Mouse (Mus musculus) lung, embryonic 14.5 days (tissue): ENCODE results near the gene Fhl2. TPM values are rescaled to one million over a fixed set of nuclear protein-coding genes. Genes with fewer than 3 reads are reported as not detected.

Experiments
- ATAC-seq: fragments of 200-750 bp; cut with Nextera tagmentation; 2 replicates; pipeline ENCODE4 v1.8.0; 2017; ENCODE audit warnings: mild to moderate bottlenecking, moderate TSS enrichment, moderate library complexity; ENCODE audit not compliant: insufficient read depth
- DNase-seq: peaks from one replicate; pipeline ENCODE4 v3.0.0-alpha.2; 2015
- H3K27ac ChIP-seq: fragments of 300-500 bp; sonication (generic); 2 replicates; pipeline ENCODE4 v1.5.1; 2014; ENCODE audit warnings: low read depth, mild to moderate bottlenecking, moderate library complexity
- H3K27me3 ChIP-seq: fragments of 300-500 bp; sonication (generic); 2 replicates; pipeline ENCODE4 v1.6.1; 2014; ENCODE audit warnings: low read length, control low read depth; ENCODE audit not compliant: insufficient read depth
- H3K36me3 ChIP-seq: fragments of 300-500 bp; sonication (generic); 2 replicates; pipeline ENCODE4 v1.6.1; 2014; ENCODE audit warnings: control low read depth; ENCODE audit not compliant: insufficient read depth
- H3K4me1 ChIP-seq: fragments of 300-500 bp; sonication (generic); 2 replicates; pipeline ENCODE4 v1.6.1; 2014; ENCODE audit warnings: antibody characterized with exemption, control low read depth; ENCODE audit not compliant: insufficient read depth
- H3K4me2 ChIP-seq: fragments of 300-500 bp; sonication (generic); 2 replicates; pipeline ENCODE4 v1.6.1; 2014; ENCODE audit warnings: mild to moderate bottlenecking
- H3K4me3 ChIP-seq: fragments of 300-500 bp; sonication (generic); 2 replicates; pipeline ENCODE4 v1.5.1; 2014; ENCODE audit warnings: low read depth, low read length
- H3K9ac ChIP-seq: fragments of 300-500 bp; sonication (generic); 2 replicates; pipeline ENCODE4 v1.6.1; 2014
- H3K9me3 ChIP-seq: fragments of 300-500 bp; sonication (generic); 2 replicates; pipeline ENCODE4 v1.6.1; 2016; ENCODE audit warnings: low read depth, low read length, control low read depth
- CTCF ChIP-seq: IDR thresholded peaks from 2 replicates; pipeline ENCODE4 v1.5.1; 2016; ENCODE audit warnings: antibody characterized with exemption, low read depth
- whole genome bisulfite sequencing: fragments of 180-500 bp; shearing (Covaris S2); extraction: QIAGEN DNeasy Blood & Tissue Kit; methylation state at CpG from one replicate; pipeline ENCODE4 v1.1.7; 2014; 5-methylcytosine and 5-hydroxymethylcytosine counted together
- polyA plus RNA-seq: library from polyadenylated mRNA; unstranded; fragments of >200 nt; fragmentation: Nextera tagmentation; extraction: Ambion mirVana; gene quantifications from 2 replicates; pipeline ENCODE4 v1.2.1, GENCODE M21; 2014

Gene Fhl2
- 30.1 and 34.9 TPM in 2 replicates for polyA plus RNA-seq

GRCm38 (mm10) chr1:43196661-43197241, at the start of gene Fhl2:
Gene Fhl2, minus strand, starts transcription at chr1:43196984.
- Histone ChIP-seq H3K27ac (no peak within 1 kb of the TSS), H3K4me3 (no peak within 1 kb of the TSS), H3K27me3 (no peaks in the 10 kb centered on the region), H3K9ac (no peak within 1 kb of the TSS), H3K4me2 (no peak within 1 kb of the TSS), H3K4me1 (no peaks in the 10 kb centered on the region), H3K9me3 (no peaks in the 10 kb centered on the region), H3K36me3 (no peaks in the 10 kb centered on the region)
- TF ChIP-seq CTCF = no peak
- ATAC-seq = no peak
- no peak for DNase-seq
- 61% methylated on average over 5 of the region's 5 CpGs for WGBS

- no peaks in the 10 kb centered on the region for H3K27me3 ChIP-seq
- H3K9me3 ChIP-seq = no peaks in the 10 kb centered on the region
- no peaks in the 10 kb centered on the region for H3K36me3 ChIP-seq
- no peak overlapping the region for H3K9ac ChIP-seq
- no peak overlapping the region for H3K27ac ChIP-seq
- H3K4me2 ChIP-seq = no peak overlapping the region
- TF ChIP-seq CTCF = no peak
- H3K4me3 ChIP-seq = no peak overlapping the region
- 66% methylated on average over 2 of the region's 2 CpGs for WGBS
- ATAC-seq (no peak), DNase-seq (no peak)
- no peaks in the 10 kb centered on the region for H3K4me1 ChIP-seq
Measured at GRCm38 (mm10) chr1:43245014-43245413, 48.2 kb upstream of the Fhl2 start.

DNA sequence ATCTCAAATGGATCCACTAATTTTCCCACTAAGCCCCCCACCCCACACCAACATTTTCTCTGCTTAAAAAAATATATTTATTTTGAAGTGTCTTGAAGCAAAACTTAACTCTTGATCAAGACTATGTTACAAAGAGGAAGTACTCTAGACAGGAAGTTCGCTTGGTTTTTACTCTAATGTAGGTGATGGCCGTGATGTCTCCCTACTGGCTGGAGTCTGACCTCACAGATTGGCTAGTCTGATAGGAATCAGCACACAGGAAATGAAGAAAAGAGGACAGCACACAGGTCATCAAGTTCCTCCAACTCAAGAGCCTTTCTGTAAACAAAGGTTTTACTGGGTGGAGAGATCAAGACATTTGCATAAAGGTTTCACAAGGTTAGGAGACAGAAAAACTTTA, 44.4 kb upstream of the Fhl2 start:
- H3K27me3 ChIP-seq = no peaks in the 10 kb centered on the region
- no peaks in the 10 kb centered on the region for H3K4me1 ChIP-seq
- no peak for DNase-seq
- ATAC-seq = no peak
- H3K4me3 ChIP-seq = no peak overlapping the region
- no peaks in the 10 kb centered on the region for H3K36me3 ChIP-seq
- 66% methylated on average over 2 of the region's 2 CpGs for WGBS
- no peak overlapping the region for H3K9ac ChIP-seq
- H3K4me2 ChIP-seq = no peak overlapping the region
- TF ChIP-seq CTCF = no peak
- H3K9me3 ChIP-seq = no peaks in the 10 kb centered on the region
- H3K27ac ChIP-seq = no peak overlapping the region

GRCm38 (mm10) chr1:43239796-43240313, 43.1 kb upstream of the Fhl2 start:
- no peak for DNase-seq
- Histone ChIP-seq H3K36me3 (no peaks in the 10 kb centered on the region), H3K4me2 (no peak overlapping the region), H3K4me3 (no peak overlapping the region), H3K9ac (no peak overlapping the region), H3K27ac (no peak overlapping the region), H3K27me3 (no peaks in the 10 kb centered on the region), H3K9me3 (no peaks in the 10 kb centered on the region), H3K4me1 (no peaks in the 10 kb centered on the region)
- no peak for ATAC-seq
- TF ChIP-seq CTCF = no peak
- WGBS = 73% methylated on average over 2 of the region's 2 CpGs

DNA sequence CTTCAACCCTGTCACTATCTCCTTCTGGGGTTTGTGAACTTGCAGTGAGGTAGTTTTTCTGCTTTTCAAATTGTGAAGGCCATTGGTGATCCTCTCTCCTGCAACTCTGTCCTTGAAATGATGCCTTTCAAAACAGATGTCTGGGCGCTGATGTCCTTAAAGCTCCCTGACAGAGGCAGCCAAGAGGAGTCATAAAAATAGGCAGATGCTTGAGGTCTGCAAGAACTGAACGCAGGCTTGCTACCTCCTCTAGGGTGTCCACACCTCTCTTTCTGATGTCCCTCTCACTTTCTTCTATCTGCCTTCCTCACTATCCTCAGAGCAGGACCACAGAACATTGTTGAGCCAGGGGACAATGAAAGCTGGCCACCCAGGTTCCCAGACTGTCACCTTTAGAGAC, 41.7 kb upstream of the Fhl2 start:
- H3K9me3 ChIP-seq = no peaks in the 10 kb centered on the region
- H3K9ac ChIP-seq = no peak overlapping the region
- ATAC-seq = no peak
- H3K27me3 ChIP-seq = no peaks in the 10 kb centered on the region
- H3K4me3 ChIP-seq = no peak overlapping the region
- DNase-seq = no peak
- no peak for TF ChIP-seq CTCF
- no peak overlapping the region for H3K27ac ChIP-seq
- 83% methylated on average over 2 of the region's 2 CpGs for WGBS
- H3K4me2 ChIP-seq = no peak overlapping the region
- no peaks in the 10 kb centered on the region for H3K36me3 ChIP-seq
- no peaks in the 10 kb centered on the region for H3K4me1 ChIP-seq

- WGBS = 80% methylated on average over 3 of the region's 3 CpGs
- Histone ChIP-seq H3K27ac (no peak overlapping the region), H3K9me3 (no peaks in the 10 kb centered on the region), H3K4me3 (no peak overlapping the region), H3K4me2 (no peak overlapping the region), H3K36me3 (no peaks in the 10 kb centered on the region), H3K4me1 (no peaks in the 10 kb centered on the region), H3K27me3 (no peaks in the 10 kb centered on the region), H3K9ac (no peak overlapping the region)
- ATAC-seq (no peak), DNase-seq (no peak)
- no peak for TF ChIP-seq CTCF
Measured at GRCm38 (mm10) chr1:43237360-43238235, 40.8 kb upstream of the Fhl2 start.

DNA sequence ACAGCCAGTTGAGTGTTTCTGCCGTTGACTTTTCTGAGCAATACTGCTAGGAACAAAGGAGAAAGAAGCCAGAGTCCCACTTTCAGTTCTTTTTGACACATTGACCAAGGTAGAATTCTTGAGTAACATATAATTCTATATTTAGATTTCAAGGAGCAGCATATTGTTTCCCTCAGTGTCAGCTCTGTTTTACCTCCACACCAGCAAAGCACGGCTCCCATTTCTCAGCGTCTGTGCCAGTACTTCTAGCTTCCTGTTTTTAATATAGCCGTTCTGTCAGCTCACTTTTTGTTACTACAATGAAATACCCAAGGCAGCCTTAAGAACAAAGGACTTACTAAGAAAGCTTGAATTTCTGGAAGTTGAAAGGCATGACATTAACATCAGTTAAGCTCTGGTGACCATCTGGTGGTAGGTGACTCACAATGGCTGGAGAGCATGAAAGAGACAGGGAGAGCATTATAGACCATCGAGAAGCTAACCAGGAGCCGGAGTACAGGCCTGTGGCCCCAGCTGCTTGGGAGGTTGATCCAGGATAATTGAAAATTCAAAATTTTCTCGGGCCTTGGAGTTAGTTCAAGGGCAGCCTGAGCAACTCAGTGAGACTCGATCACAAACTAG, 28.9 kb upstream of the Fhl2 start:
- Histone ChIP-seq H3K4me2 (no peak overlapping the region), H3K4me3 (no peak overlapping the region), H3K36me3 (no peaks in the 10 kb centered on the region), H3K9ac (no peak overlapping the region), H3K27ac (no peak overlapping the region), H3K9me3 (no peaks in the 10 kb centered on the region), H3K4me1 (no peaks in the 10 kb centered on the region), H3K27me3 (no peaks in the 10 kb centered on the region)
- DNase-seq (no peak), ATAC-seq (no peak)
- WGBS = 57% methylated on average over 8 of the region's 8 CpGs
- no peak for TF ChIP-seq CTCF
